Mouse (Mus musculus) embryo, embryonic 11.5 days (tissue): ENCODE data around the gene Tmem131.

Experiments used
- DNase-seq: peaks from one replicate; pipeline ENCODE4 v3.0.0-alpha.2; 2012; ENCODE audit warnings: low read depth, low spot score

Tmem131 gene

GRCm38 (mm10) chr1:36943653-36944052, at the start of gene Tmem131:
TSS of gene Tmem131 (minus strand) at chr1:36943666.
- no peak for DNase-seq

DNA sequence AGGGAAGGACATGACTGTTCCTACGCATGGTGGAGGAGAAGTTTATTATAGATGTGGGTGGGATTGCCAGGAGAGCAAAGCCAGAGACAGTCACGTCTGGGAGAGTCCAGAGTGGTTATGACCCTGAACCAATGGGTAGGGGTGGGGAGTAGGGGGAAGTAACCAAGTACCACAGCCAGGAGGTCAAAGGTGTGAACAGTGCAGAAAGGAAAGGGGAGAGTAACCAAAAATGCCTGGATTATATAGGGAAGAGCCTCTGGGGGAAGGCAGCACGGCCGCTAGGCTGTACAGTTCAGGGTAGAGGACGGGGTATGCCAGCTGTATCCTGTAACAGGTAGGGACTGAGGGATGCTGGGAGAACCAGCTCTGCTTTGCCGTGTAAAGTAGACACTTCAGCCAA, 45.1 kb upstream of the Tmem131 start:
- no peak for DNase-seq

GRCm38 (mm10) chr1:36988161-36988560, 44.7 kb upstream of the Tmem131 start:
- DNase-seq = no peak

GRCm38 (mm10) chr1:36987172-36988148, 44.0 kb upstream of the Tmem131 start:
- DNase-seq = no peak

GRCm38 (mm10) chr1:36986396-36987160, 43.1 kb upstream of the Tmem131 start:
- no peak for DNase-seq

GRCm38 (mm10) chr1:36985896-36986295, 42.4 kb upstream of the Tmem131 start:
- no peak for DNase-seq

DNA sequence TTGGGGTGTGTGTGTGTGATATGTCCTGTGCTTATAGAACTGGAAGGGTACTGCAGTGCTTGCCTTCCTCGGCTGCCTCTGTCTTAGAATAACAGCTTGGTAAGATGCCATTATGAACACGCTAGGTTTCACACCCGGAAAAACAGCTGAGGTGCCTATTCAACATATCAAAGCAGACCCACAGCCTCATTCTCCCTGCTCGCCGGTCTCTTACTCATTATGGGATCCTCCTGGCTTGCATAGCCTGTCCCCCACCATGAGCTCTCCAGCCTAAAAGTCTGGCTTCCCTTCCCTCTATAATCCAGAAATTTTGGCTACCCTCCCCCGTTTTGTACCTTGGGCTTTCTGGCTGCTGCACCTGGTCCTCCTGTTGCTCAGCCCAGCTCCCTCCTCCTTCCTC, 40.9 kb upstream of the Tmem131 start:
- no peak for DNase-seq

DNA sequence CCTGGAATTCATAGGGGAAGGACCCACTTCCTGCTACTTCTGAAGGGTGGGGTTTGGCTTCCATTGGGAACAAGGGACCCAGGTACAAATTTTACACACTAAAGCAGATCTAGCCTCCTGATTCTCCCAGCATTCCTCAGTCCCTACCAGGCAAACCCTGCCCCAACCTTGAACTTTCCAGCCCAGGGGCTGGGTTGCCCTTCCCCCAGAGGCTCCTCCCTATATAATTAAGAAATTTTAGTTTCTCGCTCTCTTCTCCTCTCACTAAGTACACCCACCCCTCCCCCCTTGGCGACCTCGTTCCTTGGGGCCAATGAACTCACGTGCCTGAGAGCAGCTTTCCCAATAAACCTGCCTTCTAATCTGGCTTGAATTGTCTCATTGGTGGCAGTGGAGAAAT, 40.3 kb upstream of the Tmem131 start:
- no peak for DNase-seq

GRCm38 (mm10) chr1:36982191-36982961, 38.9 kb upstream of the Tmem131 start:
- DNase-seq = no peak

GRCm38 (mm10) chr1:36976770-36977169, 33.3 kb upstream of the Tmem131 start:
- no peak for DNase-seq

GRCm38 (mm10) chr1:36970918-36971617, 27.6 kb upstream of the Tmem131 start:
- no peak for DNase-seq

- DNase-seq = no peak
Measured at GRCm38 (mm10) chr1:36965831-36966230, 22.4 kb upstream of the Tmem131 start.

- DNase-seq = no peak
Measured at GRCm38 (mm10) chr1:36962379-36963176, 19.1 kb upstream of the Tmem131 start.

DNA sequence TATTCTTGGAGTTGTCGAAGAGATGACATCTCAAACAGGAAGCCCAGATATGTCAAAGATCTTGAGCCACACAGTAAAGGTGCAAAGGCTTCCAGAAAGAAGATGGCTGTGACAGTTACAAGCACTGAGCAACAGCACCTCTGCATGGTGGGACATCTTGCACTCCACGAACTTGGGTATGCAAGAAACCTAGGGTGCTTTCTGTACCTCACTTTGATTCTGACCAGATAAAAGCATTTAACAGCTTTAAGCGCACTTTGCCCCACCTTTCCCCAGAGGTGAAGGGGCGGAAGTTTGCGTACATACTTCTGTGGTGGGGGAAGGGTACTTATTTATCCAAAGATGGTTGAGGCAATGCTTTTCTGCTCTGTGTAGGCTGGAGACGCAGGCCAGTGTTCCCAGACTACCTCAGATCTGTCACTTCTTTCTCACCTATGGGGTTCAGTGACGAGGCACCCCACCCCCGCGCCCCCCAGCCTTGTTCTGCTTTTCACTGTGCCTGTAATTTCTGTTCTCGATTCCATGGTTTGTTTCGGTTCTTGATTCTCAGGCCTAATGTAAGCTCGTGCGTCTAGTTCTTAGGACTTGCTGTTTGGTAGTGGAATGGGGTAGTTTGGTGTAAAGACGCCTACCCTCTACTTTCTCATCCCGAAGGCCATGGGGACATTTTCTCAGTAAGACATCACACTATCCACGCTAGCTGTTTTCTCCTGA, 17.2 kb upstream of the Tmem131 start:
- DNase-seq = no peak

DNA sequence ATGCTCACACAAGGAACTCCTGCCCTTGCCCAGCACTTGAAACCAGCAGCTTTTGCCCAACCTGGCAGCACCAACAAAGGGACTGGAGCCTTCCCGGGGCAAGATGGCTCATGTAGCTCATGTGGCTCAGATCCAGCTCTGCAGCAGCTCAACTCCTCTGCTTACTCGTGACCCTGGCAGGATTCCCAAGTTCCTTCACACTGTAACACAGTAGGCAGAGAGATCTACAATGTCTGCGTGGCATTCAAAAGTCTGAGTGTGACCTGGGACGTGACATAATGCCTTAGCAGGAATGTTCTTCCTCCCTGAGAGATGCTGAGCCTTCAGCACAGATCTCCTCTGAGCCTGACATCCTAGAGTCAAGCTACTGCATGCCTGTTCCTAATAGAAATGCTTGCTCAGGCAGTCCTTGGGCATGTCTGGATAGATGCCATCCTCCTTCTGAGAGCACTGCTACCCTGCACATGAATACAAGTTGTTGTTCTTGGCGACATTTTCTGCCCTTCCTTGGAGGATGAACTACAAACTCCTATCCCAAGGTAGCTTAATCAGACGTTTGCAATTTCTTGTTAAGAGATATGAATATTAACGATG, 6.2 kb upstream of the Tmem131 start:
- no peak for DNase-seq

GRCm38 (mm10) chr1:36947448-36947847, 4.0 kb upstream of the Tmem131 start:
- no peak for DNase-seq

DNA sequence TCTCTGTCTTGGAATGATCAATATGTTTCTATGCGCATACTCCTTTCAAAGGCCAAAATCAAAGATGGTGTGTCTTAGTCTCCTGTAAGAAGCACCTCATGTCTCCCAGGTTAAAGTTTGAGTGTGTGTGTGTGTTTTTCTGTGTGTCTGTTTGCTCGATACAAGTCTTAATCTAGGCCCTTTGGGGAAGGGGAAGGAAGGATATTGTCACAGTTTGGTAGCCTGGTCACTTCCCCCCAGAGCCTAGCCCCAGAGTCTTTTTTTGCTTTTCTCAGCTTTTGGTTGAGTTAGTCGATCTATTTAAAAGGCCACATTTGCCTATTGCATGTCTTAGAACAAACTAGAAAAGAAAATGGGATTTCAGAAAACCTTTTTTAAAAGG, 3.1 kb downstream of the Tmem131 start:
- no peak for DNase-seq

DNA sequence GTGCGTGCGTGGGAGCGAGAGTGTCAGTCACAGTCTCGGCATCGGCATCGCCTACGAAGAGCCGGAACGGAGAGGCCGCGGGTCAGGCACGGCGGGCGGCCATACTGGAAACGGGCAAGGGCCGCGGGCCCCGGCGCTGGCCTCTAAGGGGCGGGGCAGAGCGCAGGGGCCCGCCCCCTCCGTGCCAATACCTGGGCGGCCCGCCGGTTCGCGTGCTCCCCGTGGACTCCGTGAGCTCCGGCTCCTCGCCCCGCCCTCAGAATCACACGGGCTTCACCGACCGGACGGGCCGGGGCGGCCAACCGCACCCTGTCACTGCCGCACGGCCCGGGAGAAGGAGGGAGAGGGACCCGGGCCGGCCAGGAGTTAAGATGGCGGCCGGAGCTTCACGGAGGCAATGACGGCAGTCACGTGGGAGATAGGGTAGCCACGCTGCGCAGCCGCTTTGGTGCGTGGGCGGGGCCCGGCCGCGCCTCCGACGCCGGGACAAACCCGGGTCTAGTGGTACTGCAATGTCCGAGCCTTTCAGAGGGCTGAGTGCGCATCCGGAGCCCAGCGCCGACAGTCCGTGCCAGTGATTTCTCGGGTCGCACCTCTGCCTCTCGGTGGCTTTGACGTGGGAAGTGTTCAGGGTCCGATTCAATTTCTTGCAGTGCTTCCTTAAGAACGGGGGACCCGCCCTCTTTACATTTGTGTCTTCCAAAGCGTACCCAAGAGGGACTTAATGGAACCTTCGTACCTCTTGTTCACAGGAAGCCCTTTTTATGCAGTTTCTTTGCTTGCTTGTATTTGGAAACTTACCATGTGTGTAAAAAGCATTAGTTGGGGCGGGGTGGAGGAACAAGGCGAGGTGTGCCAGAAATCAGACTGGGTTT, 3.7 kb downstream of the Tmem131 start:
- peak; percentile 87 for DNase-seq
